Mouse (Mus musculus): ENCODE data around the gene BC053393. TPM values are rescaled to one million over a fixed set of nuclear protein-coding genes. Genes with fewer than 3 reads are reported as not detected.

BC053393 gene
- total RNA-seq (2023): not detected

GRCm38 (mm10) chr11:46571327-46571726, at the start of gene BC053393:
BC053393 (plus strand) TSS chr11:46571536.

GRCm38 (mm10) chr11:46523912-46524311, 47.4 kb upstream of the BC053393 start, which contains the start of gene Gm12169:
Gm12169 (plus strand) TSS chr11:46524212.

GRCm38 (mm10) chr11:46629211-46629795, 58.0 kb downstream of the BC053393 start, which contains the start of gene Dppa1:
Dppa1 (minus strand) TSS chr11:46629261.

Other genes starting within 250 kb of the BC053393 start
- gene Itk, start 182.0 kb upstream of the BC053393 start, total RNA-seq (2023): 567 TPM
- gene Fam71b, start 175.0 kb upstream of the BC053393 start, total RNA-seq (2023): 5.5 TPM
- 40.4 TPM for gene Med7, start 134.6 kb upstream of the BC053393 start, total RNA-seq (2023)
- gene Havcr2, start 116.6 kb upstream of the BC053393 start, total RNA-seq (2023): 1.0 TPM
- not detected for gene Gm12169, start 47.3 kb upstream of the BC053393 start, total RNA-seq (2023)
- not detected for gene Dppa1, start 57.7 kb downstream of the BC053393 start, total RNA-seq (2023)
- gene Timd2, start 135.5 kb downstream of the BC053393 start, total RNA-seq (2023): 2.3 TPM
- 0.89 TPM for gene Havcr1, start 163.5 kb downstream of the BC053393 start, total RNA-seq (2023)
- 1.5 TPM for gene Timd4, start 239.3 kb downstream of the BC053393 start, total RNA-seq (2023)

All from CD8-positive naive resting alpha-beta T cell, adult 57 days (primary cell).